Mouse (Mus musculus): Measurements from ENCODE around the gene Jarid2. TPM values are rescaled to one million over a fixed set of nuclear protein-coding genes. Genes with fewer than 3 reads are reported as not detected.
A peak's percentile ranks its signal among the peaks of the same experiment; 100 is the strongest.
"Not testable (repeated sequence)": the region's sequence is repeated elsewhere in the genome, so short reads cannot be mapped to it uniquely, and the experiment has no call there.

Gene Jarid2
- polyA plus RNA-seq, 1 experiment, result 10.2 TPM

GRCm38 (mm10) chr13:44839866-44840835, 110.9 kb downstream of the Jarid2 start:
- no peak for DNase-seq (ENCODE audit: low read depth)

GRCm38 (mm10) chr13:44851426-44851825, 122.2 kb downstream of the Jarid2 start:
- DNase-seq (ENCODE audit: low read depth), result no peak

GRCm38 (mm10) chr13:44852024-44852423, 122.8 kb downstream of the Jarid2 start:
- DNase-seq (ENCODE audit: low read depth), result no peak

- no peak for DNase-seq (ENCODE audit: low read depth)
Measured at GRCm38 (mm10) chr13:44865566-44865965, 136.3 kb downstream of the Jarid2 start.

- DNase-seq (ENCODE audit: low read depth), result no peak
Measured at GRCm38 (mm10) chr13:44868037-44868650, 138.9 kb downstream of the Jarid2 start.

- DNase-seq (ENCODE audit: low read depth), result not testable (repeated sequence)
Measured at GRCm38 (mm10) chr13:44869418-44870119, 140.3 kb downstream of the Jarid2 start.

GRCm38 (mm10) chr13:44876799-44877198, 147.5 kb downstream of the Jarid2 start:
- no peak for DNase-seq (ENCODE audit: low read depth)

- no peak for DNase-seq (ENCODE audit: low read depth)
Measured at GRCm38 (mm10) chr13:44881001-44881400, 151.7 kb downstream of the Jarid2 start.

- no peak for DNase-seq (ENCODE audit: low read depth)
Measured at GRCm38 (mm10) chr13:44886221-44886620, 156.9 kb downstream of the Jarid2 start.

GRCm38 (mm10) chr13:44890612-44891011, 161.3 kb downstream of the Jarid2 start:
- DNase-seq (ENCODE audit: low read depth), result peak; percentile 99

GRCm38 (mm10) chr13:44891813-44892730, 162.8 kb downstream of the Jarid2 start:
- DNase-seq (ENCODE audit: low read depth), result no peak

GRCm38 (mm10) chr13:44896211-44896610, 166.9 kb downstream of the Jarid2 start:
- no peak for DNase-seq (ENCODE audit: low read depth)

- no peak for DNase-seq (ENCODE audit: low read depth)
Measured at GRCm38 (mm10) chr13:44902299-44902698, 173.0 kb downstream of the Jarid2 start.

GRCm38 (mm10) chr13:44903416-44903815, 174.1 kb downstream of the Jarid2 start:
- DNase-seq (ENCODE audit: low read depth), result no peak

GRCm38 (mm10) chr13:44904271-44904670, 175.0 kb downstream of the Jarid2 start:
- no peak for DNase-seq (ENCODE audit: low read depth)

- DNase-seq (ENCODE audit: low read depth), result no peak
Measured at GRCm38 (mm10) chr13:44906141-44906540, 176.9 kb downstream of the Jarid2 start.

GRCm38 (mm10) chr13:44907702-44908101, 178.4 kb downstream of the Jarid2 start:
- DNase-seq (ENCODE audit: low read depth), result peak; percentile 84

- no peak for DNase-seq (ENCODE audit: low read depth)
Measured at GRCm38 (mm10) chr13:44908790-44909189, 179.5 kb downstream of the Jarid2 start.

- peak; percentile 84 for DNase-seq (ENCODE audit: low read depth)
Measured at GRCm38 (mm10) chr13:44912851-44913250, 183.6 kb downstream of the Jarid2 start.

GRCm38 (mm10) chr13:44913560-44913959, 184.3 kb downstream of the Jarid2 start:
- DNase-seq (ENCODE audit: low read depth), result no peak

- DNase-seq (ENCODE audit: low read depth), result no peak
Measured at GRCm38 (mm10) chr13:44915382-44915781, 186.1 kb downstream of the Jarid2 start.
